Mouse (Mus musculus) heart, postnatal 0 days (tissue): Measurements from ENCODE around the gene Zfp655. TPM values are rescaled to one million over a fixed set of nuclear protein-coding genes. Genes with fewer than 3 reads are reported as not detected.
"Not testable (repeated sequence)": the region's sequence is repeated elsewhere in the genome, so short reads cannot be mapped to it uniquely, and the experiment has no call there.

Experiments
- ATAC-seq: fragments of 200-750 bp; cut with Nextera tagmentation; 2 replicates; pipeline ENCODE4 v1.8.0; 2017; ENCODE audit warnings: low read depth, moderate number of reproducible peaks, moderate library complexity; ENCODE audit not compliant: insufficient read depth
- DNase-seq: peaks from one replicate; pipeline ENCODE4 v3.0.0-alpha.2; 2016; ENCODE audit warnings: low spot score
- H3K27ac ChIP-seq: fragments of 300-500 bp; sonication (generic); 2 replicates; pipeline ENCODE4 v1.5.1; 2014; ENCODE audit warnings: low read depth, mild to moderate bottlenecking
- H3K27me3 ChIP-seq: fragments of 300-500 bp; sonication (generic); 2 replicates; pipeline ENCODE4 v1.6.1; 2014; ENCODE audit warnings: low read length, mixed read lengths; ENCODE audit not compliant: control insufficient read depth, insufficient read depth
- H3K36me3 ChIP-seq: fragments of 300-500 bp; sonication (generic); replicated peaks from 2 replicates; pipeline ENCODE4 v1.6.1; 2014; ENCODE audit warnings: low read length, mixed read lengths; ENCODE audit not compliant: control insufficient read depth, insufficient read depth
- H3K4me1 ChIP-seq: fragments of 300-500 bp; sonication (generic); 2 replicates; pipeline ENCODE4 v1.6.1; 2014; ENCODE audit warnings: antibody characterized with exemption; ENCODE audit not compliant: control insufficient read depth, insufficient read depth
- H3K4me2 ChIP-seq: fragments of 300-500 bp; sonication (generic); 2 replicates; pipeline ENCODE4 v1.6.1; 2014; ENCODE audit warnings: low read depth, mild to moderate bottlenecking, low read length, moderate library complexity
- H3K4me3 ChIP-seq: fragments of 300-500 bp; sonication (generic); 2 replicates; pipeline ENCODE4 v1.5.1; 2014; ENCODE audit warnings: low read depth, low read length
- H3K9ac ChIP-seq: fragments of 300-500 bp; sonication (generic); replicated peaks from 2 replicates; pipeline ENCODE4 v1.6.1; 2014; ENCODE audit warnings: low read depth, low read length, mixed read lengths
- H3K9me3 ChIP-seq: fragments of 300-500 bp; sonication (generic); replicated peaks from 2 replicates; pipeline ENCODE4 v1.6.1; 2016; ENCODE audit warnings: low read length; ENCODE audit not compliant: control insufficient read depth
- CTCF ChIP-seq: IDR thresholded peaks from 2 replicates; pipeline ENCODE4 v1.5.1; 2016; ENCODE audit warnings: antibody characterized with exemption, control low read depth, low read depth
- EP300 ChIP-seq: IDR thresholded peaks from 2 replicates; pipeline ENCODE4 v1.6.1; 2016; ENCODE audit warnings: antibody characterized with exemption, low read depth
- WGBS: fragments of 180-500 bp; shearing (Covaris S2); extraction: QIAGEN DNeasy Blood & Tissue Kit; methylation state at CpG from one replicate; pipeline ENCODE4 v1.1.7; 2014; 5-methylcytosine and 5-hydroxymethylcytosine counted together
- polyA plus RNA-seq: library from polyadenylated mRNA; unstranded; fragments of >200 nt; fragmentation: Nextera tagmentation; extraction: Ambion mirVana; gene quantifications from 2 replicates; pipeline ENCODE4 v1.2.1, GENCODE M21; 2015
- total RNA-seq: library from RNA; depleted of rRNA; stranded (reverse); fragments of >200 nt; gene quantifications from 2 replicates; pipeline ENCODE4 v1.2.3, GENCODE M21; 2014; ENCODE audit warnings: low replicate concordance

Gene Zfp655
- total and polyA plus RNA-seq, 2 experiments from 2014 or later: 33.4 to 51.2 TPM

- 74% methylated on average over 5 of the region's 5 CpGs for WGBS
- ATAC-seq (no peak), DNase-seq (no peak)
- Histone ChIP-seq H3K27me3 (no peaks in the 10 kb centered on the region), H3K4me2 (no peak overlapping the region), H3K9me3 (no peaks in the 10 kb centered on the region), H3K9ac (no peak overlapping the region), H3K4me3 (no peak overlapping the region), H3K27ac (no peak overlapping the region), H3K4me1 (no peaks in the 10 kb centered on the region), H3K36me3 (peaks cover 40% of the 10 kb centered on the region)
- TF ChIP-seq CTCF (no peak), EP300 (no peak)
Measured at GRCm38 (mm10) chr5:145222840-145223239, 8.7 kb upstream of the Zfp655 start.

- no peaks in the 10 kb centered on the region for H3K4me1 ChIP-seq
- WGBS: 79% methylated on average over 12 of the region's 12 CpGs
- no peak overlapping the region for H3K4me2 ChIP-seq
- no peaks in the 10 kb centered on the region for H3K9me3 ChIP-seq
- no peak for ATAC-seq
- H3K27me3 ChIP-seq: no peaks in the 10 kb centered on the region
- peaks cover 34% of the 10 kb centered on the region for H3K36me3 ChIP-seq
- no peak overlapping the region for H3K4me3 ChIP-seq
- no peak overlapping the region for H3K27ac ChIP-seq
- TF ChIP-seq CTCF (no peak), EP300 (no peak)
- no peak for DNase-seq
- no peak overlapping the region for H3K9ac ChIP-seq
Measured at GRCm38 (mm10) chr5:145223395-145223794, 8.1 kb upstream of the Zfp655 start.

- Histone ChIP-seq H3K27ac (no peak overlapping the region), H3K27me3 (no peaks in the 10 kb centered on the region), H3K9me3 (no peaks in the 10 kb centered on the region), H3K4me2 (no peak overlapping the region), H3K4me3 (no peak overlapping the region), H3K4me1 (peaks cover 10% of the 10 kb centered on the region), H3K36me3 (peaks cover 6% of the 10 kb centered on the region), H3K9ac (no peak overlapping the region)
- no peak for TF ChIP-seq EP300
- TF ChIP-seq CTCF: no peak
- WGBS: 47% methylated on average over 2 of the region's 2 CpGs
- ATAC-seq (no peak), DNase-seq (no peak)
Measured at GRCm38 (mm10) chr5:145226453-145226852, 5.1 kb upstream of the Zfp655 start.

DNA sequence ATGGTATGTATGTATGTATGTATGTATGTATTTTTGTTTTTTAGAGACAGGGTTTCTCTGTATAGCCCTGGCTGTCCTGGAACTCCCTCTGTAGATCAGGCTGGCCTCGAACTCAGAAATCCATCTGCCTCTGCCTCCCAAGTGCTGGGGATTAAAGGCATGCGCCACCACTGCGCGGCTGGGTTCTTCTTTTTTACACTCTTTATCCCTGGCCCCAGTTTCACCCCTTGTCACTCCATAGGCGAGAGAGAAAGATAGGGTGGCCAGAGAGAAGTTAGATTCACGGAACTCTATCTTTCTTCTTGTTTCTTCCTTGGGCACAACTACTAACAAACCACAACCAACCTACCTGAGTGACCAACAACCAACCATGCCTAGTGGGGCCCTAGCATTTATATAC lies 2.2 kb upstream of the Zfp655 start:
- not testable (repeated sequence) for H3K4me3 ChIP-seq, ATAC-seq, DNase-seq, H3K27ac ChIP-seq, H3K27me3 ChIP-seq, H3K4me2 ChIP-seq, H3K9me3 ChIP-seq, H3K9ac ChIP-seq, H3K36me3 ChIP-seq
- H3K4me1 ChIP-seq: peaks cover 10% of the 10 kb centered on the region
- WGBS: 69% methylated on average over 6 of the region's 6 CpGs

DNA sequence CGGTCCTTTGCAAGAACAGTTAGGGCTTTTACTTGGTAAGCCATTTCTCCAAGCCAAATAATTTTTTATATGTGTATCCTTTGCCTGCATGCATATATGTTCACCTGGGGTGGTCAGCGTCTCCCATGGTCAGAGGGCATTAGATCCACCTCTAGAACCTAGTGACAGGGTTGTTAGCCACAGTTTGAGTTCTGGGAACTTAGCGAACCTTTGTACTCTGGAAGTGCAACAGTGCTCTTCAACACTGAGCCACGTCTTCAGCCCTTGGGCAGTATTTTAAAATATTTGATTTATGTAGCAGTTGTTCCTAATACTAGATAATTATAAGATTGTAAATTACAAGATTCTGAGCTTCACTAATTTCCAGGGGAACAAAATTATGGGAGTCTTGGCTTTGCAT lies 874 bp upstream of the Zfp655 start:
- ATAC-seq (no peak), DNase-seq (no peak)
- no peak overlapping the region for H3K4me3 ChIP-seq
- 91% methylated on average over 4 of the region's 4 CpGs for WGBS
- H3K9me3 ChIP-seq: no peaks in the 10 kb centered on the region
- peaks cover 23% of the 10 kb centered on the region for H3K36me3 ChIP-seq
- H3K27me3 ChIP-seq: no peaks in the 10 kb centered on the region
- H3K9ac ChIP-seq: no peak overlapping the region
- TF ChIP-seq EP300: no peak
- TF ChIP-seq CTCF: no peak
- peak overlapping the region; percentile 98 for H3K27ac ChIP-seq
- peaks cover 10% of the 10 kb centered on the region for H3K4me1 ChIP-seq
- peak overlapping the region; percentile 79 for H3K4me2 ChIP-seq

DNA sequence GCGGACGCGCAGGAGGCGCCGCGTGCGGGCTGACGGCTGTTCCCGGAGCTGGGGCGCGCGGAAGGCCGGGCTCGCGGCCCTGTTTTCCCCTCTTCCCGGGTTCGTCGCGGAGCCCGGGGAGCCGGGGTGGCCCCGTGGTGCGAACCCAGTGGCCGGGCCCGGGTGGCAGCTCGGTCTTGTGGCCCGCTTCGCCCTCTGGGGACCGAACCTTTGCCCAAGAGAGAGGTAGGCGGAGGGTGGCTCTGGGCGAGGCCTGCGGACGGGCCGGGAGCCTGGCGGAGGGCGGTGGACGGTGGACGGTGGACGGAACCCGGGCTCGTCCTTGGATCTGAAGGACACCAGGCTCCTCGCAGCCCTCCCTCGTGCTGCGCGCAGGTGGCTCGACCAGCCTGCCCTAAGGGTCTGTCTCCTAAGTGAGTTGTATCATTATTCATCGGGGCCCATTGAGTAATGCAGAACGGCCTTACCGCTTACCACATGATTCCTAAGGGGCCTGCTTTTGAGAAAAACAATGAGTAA lies 437 bp downstream of the Zfp655 start:
- TF ChIP-seq CTCF: no peak
- no peak for TF ChIP-seq EP300
- peak overlapping the region; percentile 98 for H3K27ac ChIP-seq
- H3K4me2 ChIP-seq: peak overlapping the region; percentile 79
- under 1% methylated on average over 49 of the region's 49 CpGs for WGBS
- H3K4me3 ChIP-seq: peak overlapping the region; percentile 99
- H3K9me3 ChIP-seq: no peaks in the 10 kb centered on the region
- ATAC-seq (peak; percentile 61), DNase-seq (peak; percentile 16)
- peaks cover 10% of the 10 kb centered on the region for H3K4me1 ChIP-seq
- H3K36me3 ChIP-seq: peaks cover 35% of the 10 kb centered on the region
- H3K27me3 ChIP-seq: no peaks in the 10 kb centered on the region
- H3K9ac ChIP-seq: peak overlapping the region; percentile 100
